Mouse (Mus musculus): Measurements from ENCODE around the gene Ranbp2. TPM values are rescaled to one million over a fixed set of nuclear protein-coding genes. Genes with fewer than 3 reads are reported as not detected.

Ranbp2 gene
- polyA plus RNA-seq (2012; rRNA removed), result 22.5 and 23.9 TPM in 2 replicates

DNA sequence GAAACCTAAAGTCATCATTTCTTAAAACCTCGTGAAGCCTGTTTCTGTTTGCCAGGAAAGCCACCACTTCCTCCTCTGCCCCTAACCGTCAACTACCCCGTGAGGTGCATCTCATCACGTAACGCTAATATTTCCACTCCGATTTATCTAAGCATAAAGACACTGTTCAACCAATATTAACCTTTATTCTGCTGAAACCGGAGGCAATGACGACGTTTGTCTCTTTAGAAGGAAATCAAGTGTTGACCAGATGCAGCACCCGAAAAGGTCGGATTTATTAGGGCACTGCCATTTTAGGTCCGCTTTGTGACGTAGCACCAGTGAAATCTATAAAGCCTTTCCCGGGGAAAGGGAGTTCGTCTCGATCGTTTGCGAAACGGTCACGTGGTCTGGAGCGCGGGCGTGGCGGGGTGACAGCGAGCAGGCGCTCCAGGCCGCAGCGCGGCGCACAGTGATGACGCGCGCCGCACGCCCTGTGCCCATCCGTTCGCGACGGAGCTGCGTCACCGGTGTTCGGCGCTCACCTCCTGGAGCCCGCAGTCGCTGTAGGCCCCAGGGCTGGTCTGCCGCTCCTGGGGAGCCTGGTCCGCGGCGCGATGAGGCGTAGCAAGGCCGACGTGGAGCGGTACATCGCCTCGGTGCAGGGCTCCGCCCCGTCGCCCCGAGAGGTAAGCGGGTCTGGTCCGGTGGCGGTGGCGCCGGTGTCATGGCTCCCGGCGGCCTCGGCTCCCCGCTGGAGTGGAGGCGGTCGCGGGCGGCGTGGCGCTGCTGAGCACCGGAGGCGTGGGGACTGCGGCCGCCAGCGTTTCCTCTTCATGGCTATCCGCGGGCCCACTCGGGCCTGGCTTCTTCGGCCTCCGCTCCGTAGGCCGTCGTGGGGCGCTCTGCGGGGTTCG is at the start of gene Ranbp2:
Gene Ranbp2 (plus strand): TSS at position 537 of the 896 bp plus-strand sequence.

DNA sequence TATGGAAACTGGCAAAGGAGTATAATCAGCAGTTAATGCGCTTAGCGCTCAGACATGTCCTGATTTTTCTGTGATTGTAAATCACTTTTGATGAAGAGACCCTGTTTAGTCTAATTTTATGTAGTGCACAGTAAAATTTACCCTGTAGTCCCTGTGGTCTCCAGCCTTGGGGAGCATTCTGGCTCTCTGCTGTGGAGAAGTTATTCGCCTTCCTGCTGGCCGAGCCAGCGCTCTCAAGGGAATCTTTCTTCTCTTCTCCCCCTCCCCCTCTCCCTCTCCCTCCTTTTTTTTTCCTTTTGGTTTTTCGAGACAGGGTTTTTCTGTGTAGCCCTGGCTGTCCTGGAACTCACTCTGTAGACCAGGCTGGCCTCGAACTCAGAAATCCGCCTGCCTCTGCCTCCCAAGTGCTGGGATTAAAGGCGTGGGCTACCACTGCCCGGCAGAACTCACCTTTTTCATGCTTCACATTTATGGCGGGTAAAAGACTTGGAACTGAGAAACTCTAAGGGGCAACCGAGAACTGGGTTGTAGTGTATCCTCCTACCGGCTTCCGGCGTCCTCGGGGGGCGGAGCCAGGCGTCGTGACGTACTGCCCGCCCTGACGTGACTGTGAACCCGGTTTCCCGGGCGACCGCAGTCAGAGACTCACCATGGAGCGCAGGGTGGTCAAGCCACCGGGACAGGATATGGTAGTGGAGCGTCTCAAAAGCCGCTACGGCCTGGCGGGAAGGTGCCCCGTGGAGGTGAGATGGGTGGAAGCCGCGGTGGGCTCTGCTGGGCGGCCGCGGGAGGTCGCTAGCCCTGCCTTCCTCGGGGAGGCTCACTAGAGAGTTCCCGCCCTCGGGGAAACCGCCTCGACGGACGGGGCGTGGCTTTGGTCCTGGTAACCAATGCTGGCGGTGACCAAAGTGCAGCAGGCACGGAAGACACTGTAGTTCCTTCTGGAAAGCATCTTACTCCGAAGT is 50.9 kb downstream of the Ranbp2 start, which contains the start of gene Ccdc138:
Gene Ccdc138 (plus strand): TSS at position 629 of the 965 bp plus-strand sequence.

Other genes with a start within 250 kb of the Ranbp2 start
- gene AW822073, start 222.0 kb upstream of the Ranbp2 start, polyA plus RNA-seq (2012; rRNA removed), result not detected in 2 replicates
- not detected in 2 replicates for gene Duxf3, start 214.2 kb upstream of the Ranbp2 start, polyA plus RNA-seq (2012; rRNA removed)
- not detected in 2 replicates for gene Gm4981, start 210.2 kb upstream of the Ranbp2 start, polyA plus RNA-seq (2012; rRNA removed)
- gene Gcc2, start 191.4 kb upstream of the Ranbp2 start, polyA plus RNA-seq (2012; rRNA removed), result 35.9 and 39.3 TPM in 2 replicates
- 37.3 and 47.2 TPM in 2 replicates for gene Lims1, start 123.5 kb upstream of the Ranbp2 start, polyA plus RNA-seq (2012; rRNA removed)
- 7.4 and 9.3 TPM in 2 replicates for gene Ccdc138, start 51.0 kb downstream of the Ranbp2 start, polyA plus RNA-seq (2012; rRNA removed)
- 0.46 and 0.52 TPM in 2 replicates for gene Edar, start 228.7 kb downstream of the Ranbp2 start, polyA plus RNA-seq (2012; rRNA removed)

Measured in central nervous system, embryonic 11.5 days (tissue).